Mouse (Mus musculus): ENCODE results near the gene Fmo5. TPM values are rescaled to one million over a fixed set of nuclear protein-coding genes. Genes with fewer than 3 reads are reported as not detected.

Gene Fmo5
- polyA plus RNA-seq (2014; fragmentation: Illumina TruSeq; extraction: RNeasy Lipid Tissue Mini Kit (QIAGEN cat#74804)), result 17.9 TPM

GRCm38 (mm10) chr3:97628391-97629001 lies at the start of gene Fmo5:
Gene Fmo5 (plus strand): TSS chr3:97628804.

DNA sequence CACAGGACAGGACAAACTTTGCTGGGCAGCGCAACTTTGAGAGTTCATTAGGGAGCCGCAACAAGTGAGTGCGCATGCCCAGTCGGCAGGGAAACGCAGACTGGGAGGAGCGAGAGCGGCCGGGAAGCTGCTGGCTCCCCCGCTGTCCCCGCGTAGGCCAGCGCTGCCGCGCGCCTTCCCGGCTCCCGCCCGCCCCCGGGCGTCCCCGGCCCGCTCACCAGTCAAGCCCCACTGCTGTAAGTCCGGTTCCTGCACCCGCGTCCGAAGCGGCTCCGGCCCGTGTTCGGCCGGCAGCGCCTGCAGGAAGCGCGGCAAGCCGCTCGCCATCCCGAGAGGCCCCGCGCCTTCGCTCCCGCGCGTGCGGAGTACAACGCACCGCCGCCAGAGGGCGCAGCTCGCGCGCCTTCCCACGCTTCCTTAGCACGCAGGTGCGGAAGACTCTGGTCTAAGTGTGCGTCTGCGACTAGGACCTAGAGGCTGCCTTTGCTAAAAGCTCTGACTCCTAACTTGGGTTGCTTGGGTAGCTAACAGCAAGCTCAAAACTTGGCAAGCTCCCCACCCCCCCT lies 18.7 kb upstream of the Fmo5 start, which contains the start of gene Chd1l:
TSS of gene Chd1l (minus strand) at position 359 of the 566 bp plus-strand sequence.

GRCm38 (mm10) chr3:97657655-97658411 lies 29.2 kb downstream of the Fmo5 start, which contains the start of gene Prkab2:
Gene Prkab2 (plus strand): TSS chr3:97658193.

DNA sequence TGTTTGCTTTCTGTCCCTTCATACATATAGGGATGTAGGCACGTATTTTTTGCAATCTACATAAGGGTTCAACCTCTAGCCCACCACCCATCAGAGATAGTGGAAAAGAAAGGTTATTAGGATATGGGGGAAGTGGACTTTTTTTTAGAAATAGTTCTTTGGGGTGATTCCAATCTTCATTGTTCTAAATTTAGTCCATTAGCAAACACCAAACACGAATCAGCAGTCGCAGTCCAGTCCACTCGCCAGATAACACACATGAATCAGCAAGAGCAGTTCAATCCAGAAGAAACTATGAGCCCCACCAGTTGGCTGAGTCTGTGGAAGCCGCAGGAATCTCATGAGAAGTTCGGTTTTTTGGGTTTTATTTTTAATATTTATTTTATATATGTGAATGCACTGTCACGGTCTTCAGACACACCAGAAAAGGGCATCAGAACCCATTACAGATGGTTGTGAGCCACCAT lies 46.1 kb downstream of the Fmo5 start, which contains the start of gene Gm17651:
TSS of gene Gm17651 (minus strand) at position 51 of the 467 bp plus-strand sequence.

Other genes with a start within 250 kb of the Fmo5 start
- gene Olfr1402, start 206.8 kb upstream of the Fmo5 start, polyA plus RNA-seq (2014; fragmentation: Illumina TruSeq; extraction: RNeasy Lipid Tissue Mini Kit (QIAGEN cat#74804)), result not detected
- 4.1 TPM for gene Chd1l, start 18.6 kb upstream of the Fmo5 start, polyA plus RNA-seq (2014; fragmentation: Illumina TruSeq; extraction: RNeasy Lipid Tissue Mini Kit (QIAGEN cat#74804))
- 52.0 TPM for gene Prkab2, start 29.4 kb downstream of the Fmo5 start, polyA plus RNA-seq (2014; fragmentation: Illumina TruSeq; extraction: RNeasy Lipid Tissue Mini Kit (QIAGEN cat#74804))
- gene Gm17651, start 45.9 kb downstream of the Fmo5 start, polyA plus RNA-seq (2014; fragmentation: Illumina TruSeq; extraction: RNeasy Lipid Tissue Mini Kit (QIAGEN cat#74804)), result not detected

Measured in ovary, adult 10 weeks (tissue).